Comparison of ENCODE assay signal across 32 mouse cellular contexts in the genomic region with DNA sequence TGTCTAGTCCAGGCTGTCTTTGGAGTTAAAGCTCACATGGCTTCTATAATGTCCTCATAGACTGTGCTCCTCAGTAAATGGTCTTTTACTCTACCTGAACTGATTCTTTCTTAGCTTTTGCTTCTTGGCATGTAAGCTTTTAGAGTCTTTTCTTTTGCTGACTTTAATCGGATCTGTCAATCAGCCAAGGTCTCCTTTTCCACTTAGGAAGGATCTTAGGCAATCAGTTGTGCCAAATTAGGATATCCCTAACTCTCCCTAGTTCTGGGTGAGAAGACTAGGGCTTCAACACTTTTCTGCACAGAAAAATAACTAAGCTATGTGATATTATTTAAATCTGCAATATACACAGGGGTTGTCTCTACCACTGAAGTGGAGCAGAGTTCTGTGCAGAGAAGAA.
"Had no signal": no experiment of that assay in that cellular context is flagged by ENCODE, and none has a peak within 500 bp of the region (broad histone marks: within the 10 kb centered on the region; RNA-seq: fewer than 3 reads in every experiment).

No protein-coding gene starts in this region.

- H3K4me2 ChIP-seq: limb, embryonic 12.5 days; limb, embryonic 13.5 days; limb, embryonic 15.5 days; liver, embryonic 11.5 days; liver, embryonic 12.5 days; liver, embryonic 13.5 days; liver, embryonic 15.5 days; lung, embryonic 14.5 days; lung, embryonic 15.5 days; midbrain, embryonic 11.5 days; midbrain, embryonic 12.5 days; midbrain, embryonic 13.5 days; midbrain, embryonic 15.5 days; neural tube, embryonic 12.5 days had no signal

- H3K9ac ChIP-seq: limb, embryonic 12.5 days; limb, embryonic 13.5 days; limb, embryonic 15.5 days; liver, embryonic 12.5 days; liver, embryonic 13.5 days; liver, embryonic 14.5 days; liver, embryonic 15.5 days; liver, postnatal 0 days; lung, embryonic 14.5 days; lung, embryonic 15.5 days; midbrain, embryonic 12.5 days; midbrain, embryonic 13.5 days; midbrain, embryonic 15.5 days; neural tube, embryonic 12.5 days had no signal

- H3K4me1 ChIP-seq: liver, embryonic 12.5 days; liver, embryonic 13.5 days; liver, embryonic 15.5 days; megakaryocyte, embryonic 14.5 days; neural tube, embryonic 12.5 days had no signal

- H3K4me3 ChIP-seq: limb, embryonic 10.5 days; limb, embryonic 12.5 days; limb, embryonic 13.5 days; limb, embryonic 15.5 days; liver, embryonic 12.5 days; liver, embryonic 13.5 days; liver, embryonic 15.5 days; lung, embryonic 15.5 days; megakaryocyte, embryonic 14.5 days; midbrain, embryonic 10.5 days; midbrain, embryonic 12.5 days; midbrain, embryonic 13.5 days; midbrain, embryonic 15.5 days; myocyte; neural tube, embryonic 12.5 days had no signal

- DNase-seq: left cerebral cortex, postnatal 4 days; liver; liver, embryonic 13.5 days; liver, postnatal 0 days; lung, adult 18-20 months; lung, adult 2 months; lung, embryonic 14.5 days; lung, postnatal 10 days; lung, postnatal 14 days; lung, postnatal 36 days; lung, postnatal 4 days; midbrain, embryonic 14.5 days had no signal

- H3K9me3 ChIP-seq: limb, embryonic 10.5 days; limb, embryonic 12.5 days; limb, embryonic 13.5 days; limb, embryonic 15.5 days; liver, embryonic 12.5 days; liver, embryonic 13.5 days; liver, embryonic 15.5 days; lung, embryonic 15.5 days; megakaryocyte, embryonic 14.5 days; midbrain, embryonic 10.5 days; midbrain, embryonic 12.5 days; midbrain, embryonic 13.5 days; midbrain, embryonic 15.5 days; neural tube, embryonic 12.5 days had no signal

- H3K27ac ChIP-seq: limb, embryonic 10.5 days; limb, embryonic 12.5 days; limb, embryonic 13.5 days; limb, embryonic 15.5 days; liver, embryonic 12.5 days; liver, embryonic 13.5 days; liver, embryonic 14.5 days; liver, embryonic 15.5 days; lung, embryonic 15.5 days; macrophage; midbrain, embryonic 10.5 days; midbrain, embryonic 12.5 days; midbrain, embryonic 13.5 days; midbrain, embryonic 15.5 days; neural tube, embryonic 12.5 days had no signal

- H3K27me3 ChIP-seq: limb, embryonic 12.5 days; limb, embryonic 13.5 days; liver, embryonic 12.5 days; liver, embryonic 13.5 days; liver, embryonic 15.5 days; lung, embryonic 15.5 days; megakaryocyte, embryonic 14.5 days; midbrain, embryonic 12.5 days; midbrain, embryonic 13.5 days; midbrain, embryonic 15.5 days; neural tube, embryonic 12.5 days had no signal

- H3K36me3 ChIP-seq: limb, embryonic 10.5 days; limb, embryonic 12.5 days; limb, embryonic 13.5 days; limb, embryonic 15.5 days; liver, embryonic 12.5 days; liver, embryonic 13.5 days; liver, embryonic 15.5 days; lung, embryonic 15.5 days; midbrain, embryonic 10.5 days; midbrain, embryonic 12.5 days; midbrain, embryonic 13.5 days; midbrain, embryonic 15.5 days; neural tube, embryonic 12.5 days had no signal

- ATAC-seq: liver, embryonic 12.5 days; liver, postnatal 0 days; lung, postnatal 0 days; midbrain, embryonic 13.5 days; midbrain, embryonic 15.5 days; midbrain, embryonic 16.5 days had no signal
